Mouse (Mus musculus) liver, postnatal 0 days (tissue): Measurements from ENCODE around the gene Tshz2.

Experiments
- CTCF ChIP-seq: sonication (generic); IDR thresholded peaks from 2 replicates; pipeline ENCODE4 v1.5.1; 2016; ENCODE audit warnings: antibody characterized with exemption, low read depth
- EP300 ChIP-seq: IDR thresholded peaks from 2 replicates; pipeline ENCODE4 v1.6.1; 2016; ENCODE audit warnings: antibody characterized with exemption, low read depth, mild to moderate bottlenecking

DNA sequence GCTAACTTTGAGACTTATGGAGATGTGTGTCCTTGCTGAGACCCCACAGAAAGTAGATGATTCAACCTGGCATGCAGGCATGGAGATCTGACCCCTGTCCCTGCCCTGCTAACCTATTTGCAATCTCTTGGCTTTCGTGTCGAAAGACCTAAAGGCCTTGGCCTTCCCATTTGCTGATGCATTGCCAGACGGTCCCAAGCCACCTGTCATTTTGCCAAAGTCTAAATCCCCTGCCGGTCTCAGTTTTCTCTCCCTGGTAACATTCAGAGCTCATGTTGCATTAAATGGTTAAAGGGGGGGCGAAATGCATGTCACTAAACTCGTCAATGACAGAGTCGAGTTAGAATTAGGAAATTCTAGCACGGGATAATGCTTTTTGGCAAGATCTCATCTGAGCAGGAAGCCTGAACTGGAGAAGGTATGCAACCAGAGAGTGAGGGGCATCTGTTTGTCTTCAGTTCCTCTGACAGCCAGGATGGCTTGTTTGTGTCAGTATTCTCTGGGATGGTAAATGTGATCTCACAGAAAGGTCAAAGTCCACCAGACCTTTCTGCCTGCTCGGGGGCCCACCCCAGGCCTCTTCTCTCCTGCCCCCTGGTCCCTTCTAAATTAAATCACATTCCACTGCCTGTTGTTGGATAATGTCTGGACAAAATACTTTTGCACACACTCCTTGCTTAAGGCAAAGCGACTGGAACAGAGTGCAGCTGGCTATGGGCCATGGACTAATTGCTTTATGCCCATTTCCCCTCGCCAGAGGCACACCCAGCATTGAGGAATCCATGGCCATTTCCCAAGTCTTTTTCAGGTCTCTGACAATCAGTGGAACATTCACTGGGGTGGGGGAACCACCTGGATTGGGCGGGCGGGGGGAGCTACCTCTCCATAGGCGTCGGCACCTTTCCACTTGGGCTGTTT is 118.0 kb downstream of the Tshz2 start:
- TF ChIP-seq CTCF (no peak), EP300 (no peak; the same call in 1 of the 2 replicates)
